Mouse (Mus musculus) thymus, adult 18-20 months (tissue): Measurements from ENCODE around the gene Clec12a.
A peak's percentile ranks its signal among the peaks of the same experiment; 100 is the strongest.
"Not testable (repeated sequence)": the region's sequence is repeated elsewhere in the genome, so short reads cannot be mapped to it uniquely, and the experiment has no call there.

Experiments
- DNase-seq, 2 experiments: peaks; one replicate each; pipeline ENCODE4 v3.0.0; 2022; ENCODE audit warnings: mixed read lengths in 2 of 2

The Clec12a gene

GRCm38 (mm10) chr6:129342391-129342790 lies at the start of gene Clec12a:
Clec12a (plus strand) TSS chr6:129342691.
- DNase-seq, result not testable (repeated sequence)

- no peak for DNase-seq
Observed at GRCm38 (mm10) chr6:129304180-129304579, 38.3 kb upstream of the Clec12a start.

- no peak for DNase-seq
Observed at GRCm38 (mm10) chr6:129312499-129312898, 30.0 kb upstream of the Clec12a start.

- no peak for DNase-seq
Observed at GRCm38 (mm10) chr6:129314655-129315168, 27.8 kb upstream of the Clec12a start.

GRCm38 (mm10) chr6:129315698-129316097 lies 26.8 kb upstream of the Clec12a start:
- no peak for DNase-seq

GRCm38 (mm10) chr6:129316463-129316862 lies 26.0 kb upstream of the Clec12a start:
- no peak for DNase-seq

- DNase-seq, result peak in 1 of 2 experiments; percentile 31
Observed at GRCm38 (mm10) chr6:129318395-129318794, 24.1 kb upstream of the Clec12a start.

- DNase-seq, result no peak
Observed at GRCm38 (mm10) chr6:129319331-129319730, 23.2 kb upstream of the Clec12a start.

- no peak for DNase-seq
Observed at GRCm38 (mm10) chr6:129326016-129326415, 16.5 kb upstream of the Clec12a start.

- no peak for DNase-seq
Observed at GRCm38 (mm10) chr6:129326568-129327150, 15.8 kb upstream of the Clec12a start.

- DNase-seq, result no peak
Observed at GRCm38 (mm10) chr6:129331610-129332009, 10.9 kb upstream of the Clec12a start, which contains the start of gene 4922502D21Rik. 4922502D21Rik (minus strand) TSS chr6:129331796.

GRCm38 (mm10) chr6:129333674-129334078 lies 8.8 kb upstream of the Clec12a start:
- DNase-seq, result peak; percentile 46 to 62

GRCm38 (mm10) chr6:129337751-129338150 lies 4.7 kb upstream of the Clec12a start:
- no peak for DNase-seq

- no peak for DNase-seq
Observed at GRCm38 (mm10) chr6:129344408-129344807, 1.9 kb downstream of the Clec12a start.

GRCm38 (mm10) chr6:129349524-129350352 lies 7.2 kb downstream of the Clec12a start:
- DNase-seq, result no peak

GRCm38 (mm10) chr6:129351091-129351490 lies 8.6 kb downstream of the Clec12a start:
- no peak for DNase-seq

- DNase-seq, result no peak
Observed at GRCm38 (mm10) chr6:129355774-129356173, 13.3 kb downstream of the Clec12a start.

- no peak for DNase-seq
Observed at GRCm38 (mm10) chr6:129356430-129356829, 13.9 kb downstream of the Clec12a start.

- no peak for DNase-seq
Observed at GRCm38 (mm10) chr6:129359515-129359914, 17.0 kb downstream of the Clec12a start.

- no peak for DNase-seq
Observed at GRCm38 (mm10) chr6:129363942-129364341, 21.5 kb downstream of the Clec12a start.

GRCm38 (mm10) chr6:129365959-129366359 lies 23.5 kb downstream of the Clec12a start:
- no peak for DNase-seq

GRCm38 (mm10) chr6:129369374-129370132 lies 27.1 kb downstream of the Clec12a start:
- no peak for DNase-seq

GRCm38 (mm10) chr6:129374937-129375471 lies 32.5 kb downstream of the Clec12a start:
- no peak for DNase-seq
